Mouse (Mus musculus) right cerebral cortex, postnatal 14 days (tissue): Measurements from ENCODE around the gene Foxq1.
A peak's percentile ranks its signal among the peaks of the same experiment; 100 is the strongest.

Experiments used
- DNase-seq: peaks from one replicate; pipeline ENCODE4 v3.0.0; 2022

Foxq1 gene

GRCm38 (mm10) chr13:31555834-31556233 lies at the start of gene Foxq1:
Foxq1 (plus strand) TSS chr13:31556134.
- no peak for DNase-seq

- no peak for DNase-seq
Measured at GRCm38 (mm10) chr13:31506494-31507167, 49.3 kb upstream of the Foxq1 start.

GRCm38 (mm10) chr13:31515261-31515660 lies 40.7 kb upstream of the Foxq1 start:
- DNase-seq: no peak

- DNase-seq: no peak
Measured at GRCm38 (mm10) chr13:31518411-31518886, 37.5 kb upstream of the Foxq1 start.

GRCm38 (mm10) chr13:31518971-31519370 lies 37.0 kb upstream of the Foxq1 start:
- DNase-seq: no peak

- DNase-seq: no peak
Measured at GRCm38 (mm10) chr13:31524976-31525375, 31.0 kb upstream of the Foxq1 start.

GRCm38 (mm10) chr13:31531186-31531585 lies 24.7 kb upstream of the Foxq1 start:
- DNase-seq: no peak

- no peak for DNase-seq
Measured at GRCm38 (mm10) chr13:31531651-31532061, 24.3 kb upstream of the Foxq1 start.

GRCm38 (mm10) chr13:31534726-31535125 lies 21.2 kb upstream of the Foxq1 start:
- DNase-seq: no peak

- DNase-seq: no peak
Measured at GRCm38 (mm10) chr13:31543021-31543420, 12.9 kb upstream of the Foxq1 start.

- no peak for DNase-seq
Measured at GRCm38 (mm10) chr13:31546784-31547183, 9.2 kb upstream of the Foxq1 start.

GRCm38 (mm10) chr13:31547204-31547603 lies 8.7 kb upstream of the Foxq1 start:
- no peak for DNase-seq

- no peak for DNase-seq
Measured at GRCm38 (mm10) chr13:31547610-31548009, 8.3 kb upstream of the Foxq1 start.

GRCm38 (mm10) chr13:31556964-31557767 lies 1.2 kb downstream of the Foxq1 start:
- DNase-seq: no peak

GRCm38 (mm10) chr13:31557768-31558520 lies 2.0 kb downstream of the Foxq1 start:
- DNase-seq: peak; percentile 15

- peak; percentile 15 for DNase-seq
Measured at GRCm38 (mm10) chr13:31558521-31559418, 2.8 kb downstream of the Foxq1 start, which contains the start of gene A530084C06Rik. A530084C06Rik (minus strand) TSS chr13:31559333.

GRCm38 (mm10) chr13:31559419-31560144 lies 3.6 kb downstream of the Foxq1 start:
- DNase-seq: peak; percentile 29

- no peak for DNase-seq
Measured at GRCm38 (mm10) chr13:31564394-31564793, 8.5 kb downstream of the Foxq1 start.

GRCm38 (mm10) chr13:31567099-31567498 lies 11.2 kb downstream of the Foxq1 start:
- no peak for DNase-seq

GRCm38 (mm10) chr13:31567617-31568294 lies 11.8 kb downstream of the Foxq1 start:
- no peak for DNase-seq
